Mouse (Mus musculus) cerebellum, adult 2 months (tissue): ENCODE results near the gene Vcan. TPM values are rescaled to one million over a fixed set of nuclear protein-coding genes. Genes with fewer than 3 reads are reported as not detected.
"Not testable (repeated sequence)": the region's sequence is repeated elsewhere in the genome, so short reads cannot be mapped to it uniquely, and the experiment has no call there.

Experiments used
- DNase-seq, 2 experiments: peaks; one replicate each; pipeline ENCODE4 v3.0.0; 2021
- H3K27ac ChIP-seq: fragments of 200-500 bp; 2 replicates; pipeline ENCODE4 v1.5.1; 2012; ENCODE audit warnings: low read length, control low read depth, inconsistent platforms; ENCODE audit not compliant: insufficient read depth
- H3K27me3 ChIP-seq: fragments of 200-500 bp; 2 replicates; pipeline ENCODE4 v1.6.1; 2012; ENCODE audit warnings: inconsistent platforms, mild to moderate bottlenecking, low read length, moderate library complexity; ENCODE audit not compliant: control insufficient read depth, insufficient read depth
- H3K4me1 ChIP-seq: fragments of 200-500 bp; 2 replicates; pipeline ENCODE4 v1.6.1; 2011; ENCODE audit warnings: low read length; ENCODE audit not compliant: control insufficient read depth, insufficient read depth
- H3K4me3 ChIP-seq: fragments of 200-500 bp; replicated peaks from 2 replicates; pipeline ENCODE3; 2011; ENCODE audit warnings: mild to moderate bottlenecking, low read depth, low read length, control low read depth; ENCODE audit not compliant: insufficient read depth
- CTCF ChIP-seq: fragments of 200-500 bp; IDR thresholded peaks from 2 replicates; pipeline ENCODE4 v1.5.1; 2011; ENCODE audit warnings: low read depth, mild to moderate bottlenecking, control low read depth, low read length, moderate library complexity, borderline replicate concordance; ENCODE audit not compliant: insufficient read depth
- POLR2A ChIP-seq: fragments of 200-500 bp; IDR thresholded peaks from 2 replicates; pipeline ENCODE4 v1.6.1; 2011; ENCODE audit warnings: low read length, control low read depth, borderline replicate concordance; ENCODE audit not compliant: insufficient read depth
- WGBS: fragments of 180-500 bp; shearing (Covaris S2); methylation state at CpG from one replicate; pipeline ENCODE4 v1.1.7; 2018; 5-methylcytosine and 5-hydroxymethylcytosine counted together
- polyA plus RNA-seq: library from polyadenylated mRNA; depleted of rRNA; stranded (reverse); fragments of >200 nt; gene quantifications from 2 replicates; pipeline ENCODE4 v1.2.3, GENCODE M21; 2012

Vcan gene
- polyA plus RNA-seq, 1 experiment, result 9.5 TPM

GRCm38 (mm10) chr13:89766551-89766950 is 24.2 kb upstream of the Vcan start:
- DNase-seq, result no peak
- TF ChIP-seq CTCF, result no peak
- no peak for TF ChIP-seq POLR2A
- Histone ChIP-seq H3K27me3 (no peaks in the 10 kb centered on the region), H3K4me3 (no peak overlapping the region), H3K4me1 (no peaks in the 10 kb centered on the region), H3K27ac (no peak overlapping the region)
- 78% methylated on average over 1 of the region's 1 CpGs for WGBS

GRCm38 (mm10) chr13:89765966-89766365 is 23.7 kb upstream of the Vcan start:
- Histone ChIP-seq H3K27ac (no peak overlapping the region), H3K4me1 (no peaks in the 10 kb centered on the region), H3K4me3 (no peak overlapping the region), H3K27me3 (no peaks in the 10 kb centered on the region)
- 94% methylated on average over 3 of the region's 3 CpGs for WGBS
- no peak for DNase-seq
- TF ChIP-seq POLR2A (no peak), CTCF (no peak)

GRCm38 (mm10) chr13:89762339-89762738 is 20.0 kb upstream of the Vcan start:
- WGBS, result 68% methylated on average over 3 of the region's 3 CpGs
- TF ChIP-seq CTCF, result no peak
- no peak for TF ChIP-seq POLR2A
- Histone ChIP-seq H3K27ac (no peak overlapping the region), H3K4me3 (no peak overlapping the region), H3K4me1 (no peaks in the 10 kb centered on the region), H3K27me3 (no peaks in the 10 kb centered on the region)
- DNase-seq, result no peak

GRCm38 (mm10) chr13:89756347-89756746 is 14.0 kb upstream of the Vcan start:
- TF ChIP-seq POLR2A (no peak), CTCF (no peak)
- Histone ChIP-seq H3K4me1 (no peaks in the 10 kb centered on the region), H3K27me3 (no peaks in the 10 kb centered on the region), H3K4me3 (no peak overlapping the region), H3K27ac (no peak overlapping the region)
- DNase-seq, result no peak

GRCm38 (mm10) chr13:89750562-89750961 is 8.3 kb upstream of the Vcan start:
- 23% methylated on average over 3 of the region's 3 CpGs for WGBS

GRCm38 (mm10) chr13:89743201-89743600 is 892 bp upstream of the Vcan start:
- H3K4me3 ChIP-seq, result no peak overlapping the region
- H3K27ac ChIP-seq, result no peak overlapping the region
- no peaks in the 10 kb centered on the region; the same call in 1 of the 2 replicates for H3K27me3 ChIP-seq
- H3K4me1 ChIP-seq, result no peaks in the 10 kb centered on the region
- WGBS, result 51% methylated on average over 8 of the region's 8 CpGs
- no peak for TF ChIP-seq CTCF
- no peak for TF ChIP-seq POLR2A
- DNase-seq, result no peak

More at GRCm38 (mm10) chr13:89750562-89750961, 8.3 kb upstream of the Vcan start:
- H3K4me3 ChIP-seq, H3K27ac ChIP-seq, H3K4me1 ChIP-seq, H3K27me3 ChIP-seq, DNase-seq: not testable (repeated sequence)

- TF ChIP-seq POLR2A, result no peak
- no peak for TF ChIP-seq CTCF
- H3K27ac ChIP-seq, result no peak overlapping the region
- WGBS, result 7% methylated on average over 15 of the region's 15 CpGs
These were observed 434 bp upstream of the Vcan start for GRCm38 (mm10) chr13:89742686-89743200.

GRCm38 (mm10) chr13:89741116-89741551 is 1.2 kb downstream of the Vcan start:
- DNase-seq, result peak; percentile 8 to 25
- Histone ChIP-seq H3K27me3 (no peaks in the 10 kb centered on the region; the same call in 1 of the 2 replicates), H3K27ac (no peak overlapping the region), H3K4me3 (peak overlapping the region; percentile 59), H3K4me1 (no peaks in the 10 kb centered on the region)
- 0% methylated on average over 14 of the region's 14 CpGs for WGBS
- TF ChIP-seq POLR2A (no peak), CTCF (no peak)

More at GRCm38 (mm10) chr13:89742686-89743200, 434 bp upstream of the Vcan start:
- Histone ChIP-seq H3K4me3 (peak overlapping the region; percentile 45), H3K27me3 (no peaks in the 10 kb centered on the region; the same call in 1 of the 2 replicates), H3K4me1 (no peaks in the 10 kb centered on the region)
- no peak for DNase-seq
